Mouse (Mus musculus): ENCODE measurements around the gene Cdkl4. TPM values are rescaled to one million over a fixed set of nuclear protein-coding genes. Genes with fewer than 3 reads are reported as not detected.

The Cdkl4 gene
- total and polyA plus RNA-seq, 3 experiments = 0.42 to 0.71 TPM; not detected in 1

GRCm38 (mm10) chr17:80501037-80501804, 76.4 kb downstream of the Cdkl4 start:
- H3K27me3 ChIP-seq (ENCODE audit: control insufficient read depth in 1 of 2, insufficient read depth in 2 of 2, low read length in 2 of 2) = no peaks in the 10 kb centered on the region
- peak overlapping the region; percentile 93 for H3K27ac ChIP-seq (ENCODE audit: control insufficient read depth, low read depth, low read length)
- no peaks in the 10 kb centered on the region for H3K9me3 ChIP-seq (replicated peaks; ENCODE audit: insufficient read depth, low read length)
- H3K4me3 ChIP-seq (ENCODE audit: control insufficient read depth in 1 of 2, insufficient read depth in 1 of 2, low read depth in 2 of 2, low read length in 2 of 2) = peak overlapping the region; percentile 50 to 51
- H3K4me1 ChIP-seq (ENCODE audit: control insufficient read depth in 1 of 2, insufficient read depth in 2 of 2, low read length in 2 of 2) = peaks cover 18 to 37% of the 10 kb centered on the region in 2 experiments
- no peaks in the 10 kb centered on the region for H3K79me2 ChIP-seq (ENCODE audit: control insufficient read depth, insufficient read depth, low read length, poor library complexity)
- DNase-seq (ENCODE audit: low read depth, low spot score) = peak; percentile 66
- H3K36me3 ChIP-seq (ENCODE audit: control insufficient read depth in 1 of 2, insufficient read depth in 2 of 2, low read length in 2 of 2) = peaks cover 0 to 19% of the 10 kb centered on the region in 2 experiments; a peak in 2 of 4 replicates
- H3K9ac ChIP-seq (ENCODE audit: control insufficient read depth, low read depth, low read length, poor library complexity, severe bottlenecking) = peak overlapping the region; percentile 63
- TF ChIP-seq JUND (IDR thresholded peaks at IDR 0.05; ENCODE audit: low read depth, low read length) = no peak
- no peak for TF ChIP-seq ZNF384 (IDR thresholded peaks at IDR 0.05; ENCODE audit: low read depth, low read length)
- TF ChIP-seq MYC (IDR thresholded peaks at IDR 0.05; ENCODE audit: low read depth, low read length) = no peak
- TF ChIP-seq SIN3A (IDR thresholded peaks at IDR 0.05; ENCODE audit: low read length) = peak; percentile 67
- no peak for TF ChIP-seq ELF1 (IDR thresholded peaks at IDR 0.05; ENCODE audit: low read depth, low read length)
- peak; percentile 59 for TF ChIP-seq TCF12 (IDR thresholded peaks at IDR 0.05; ENCODE audit: low read depth, low read length)
- TF ChIP-seq MEF2A (IDR thresholded peaks at IDR 0.05; ENCODE audit: extremely low read depth, insufficient replicate concordance, low read depth, low read length, poor library complexity, severe bottlenecking) = no peak
- TF ChIP-seq SMC3 (IDR thresholded peaks at IDR 0.05; ENCODE audit: low read depth, low read length) = no peak
- TF ChIP-seq CTCF (IDR thresholded peaks at IDR 0.05 in 2 of 3, conservative IDR thresholded peaks at IDR 0.05 in 1 of 3; ENCODE audit: control insufficient read depth in 1 of 3, insufficient read depth in 1 of 3, low read depth in 2 of 3, low read length in 3 of 3, poor library complexity in 1 of 3, severe bottlenecking in 1 of 3) = no peak
- no peak for TF ChIP-seq USF2 (IDR thresholded peaks at IDR 0.05; ENCODE audit: borderline replicate concordance in 1 of 2, insufficient read depth in 1 of 2, low read depth in 1 of 2, low read length in 2 of 2)
- no peak for TF ChIP-seq NRF1 (IDR thresholded peaks at IDR 0.05; ENCODE audit: insufficient read depth, low read depth, low read length, poor library complexity, severe bottlenecking)
- TF ChIP-seq NELFE (IDR thresholded peaks at IDR 0.05; ENCODE audit: low read depth, low read length) = no peak; the same call in 1 of the 2 replicates
- TF ChIP-seq UBTF (IDR thresholded peaks at IDR 0.05; ENCODE audit: borderline replicate concordance, insufficient read depth, low read depth, low read length) = no peak
- TF ChIP-seq RAD21 (IDR thresholded peaks at IDR 0.05; ENCODE audit: low read depth, low read length) = no peak
- TF ChIP-seq BHLHE40 (IDR thresholded peaks at IDR 0.05; ENCODE audit: borderline replicate concordance, low read depth, low read length) = peak; percentile 41; the same call in 1 of the 2 replicates
- TF ChIP-seq GABPA (IDR thresholded peaks at IDR 0.05; ENCODE audit: low read depth, low read length) = no peak
- TF ChIP-seq E2F4 (IDR thresholded peaks at IDR 0.05; ENCODE audit: borderline replicate concordance, low read depth, low read length) = no peak
- TF ChIP-seq ZC3H11A (IDR thresholded peaks at IDR 0.05; ENCODE audit: low read depth, low read length) = no peak
- peak; percentile 26 to 41; a peak in 1 of 4 replicates for TF ChIP-seq EP300 (IDR thresholded peaks at IDR 0.05; ENCODE audit: low read depth in 1 of 2, low read length in 2 of 2)
- TF ChIP-seq MXI1 (IDR thresholded peaks at IDR 0.05; ENCODE audit: low read depth, low read length) = peak; percentile 38; the same call in 1 of the 2 replicates
- TF ChIP-seq CHD2 (IDR thresholded peaks at IDR 0.05; ENCODE audit: low read length) = peak; percentile 49
- 0 out of 2 replicates have a peak, but pooled peaks have one; percentile 13 for TF ChIP-seq HCFC1 (IDR thresholded peaks at IDR 0.05; ENCODE audit: low read depth, low read length)
- peak; percentile 24; the same call in 1 of the 2 replicates for TF ChIP-seq MAX (IDR thresholded peaks at IDR 0.05; ENCODE audit: low read length)
- TF ChIP-seq MYB (IDR thresholded peaks at IDR 0.05; ENCODE audit: low read depth, low read length) = no peak
- peak; percentile 29 for TF ChIP-seq GATA1 (IDR thresholded peaks at IDR 0.05; ENCODE audit: low read depth, low read length)
- TF ChIP-seq TBP (IDR thresholded peaks at IDR 0.05; ENCODE audit: low read depth, low read length) = no peak
- TF ChIP-seq RCOR1 (IDR thresholded peaks at IDR 0.05; ENCODE audit: low read depth, low read length) = no peak
- peak; percentile 90 for TF ChIP-seq ETS1 (IDR thresholded peaks at IDR 0.05; ENCODE audit: low read depth, low read length)
- TF ChIP-seq POLR2A (IDR thresholded peaks at IDR 0.05; ENCODE audit: control insufficient read depth in 1 of 2, insufficient read depth in 1 of 2, low read depth in 1 of 2, low read length in 2 of 2, poor library complexity in 1 of 2) = 0 out of 4 replicates have a peak, but pooled peaks of 1 of the 2 experiments have one; percentile 18
- peak; percentile 97 for TF ChIP-seq MAZ (IDR thresholded peaks at IDR 0.05; ENCODE audit: low read depth, low read length)
- TF ChIP-seq POLR2AphosphoS2 (IDR thresholded peaks at IDR 0.05; ENCODE audit: low read length) = no peak
- TF ChIP-seq TAL1 (IDR thresholded peaks at IDR 0.05; ENCODE audit: low read length) = no peak
- no peak for TF ChIP-seq USF1 (IDR thresholded peaks at IDR 0.05; ENCODE audit: low read depth, low read length)
- TF ChIP-seq POLR2AphosphoS5 (IDR thresholded peaks at IDR 0.05; ENCODE audit: borderline replicate concordance, low read depth, low read length) = no peak
- no peak for TF ChIP-seq KAT2A (conservative IDR thresholded peaks at IDR 0.05; ENCODE audit: low read depth, low read length)
- TF ChIP-seq MAFK (IDR thresholded peaks at IDR 0.05; ENCODE audit: borderline replicate concordance, low read depth, low read length) = 0 out of 2 replicates have a peak, but pooled peaks have one; percentile 24
